Comparison of ENCODE assay signal across 13 mouse cellular contexts in the genomic region with DNA sequence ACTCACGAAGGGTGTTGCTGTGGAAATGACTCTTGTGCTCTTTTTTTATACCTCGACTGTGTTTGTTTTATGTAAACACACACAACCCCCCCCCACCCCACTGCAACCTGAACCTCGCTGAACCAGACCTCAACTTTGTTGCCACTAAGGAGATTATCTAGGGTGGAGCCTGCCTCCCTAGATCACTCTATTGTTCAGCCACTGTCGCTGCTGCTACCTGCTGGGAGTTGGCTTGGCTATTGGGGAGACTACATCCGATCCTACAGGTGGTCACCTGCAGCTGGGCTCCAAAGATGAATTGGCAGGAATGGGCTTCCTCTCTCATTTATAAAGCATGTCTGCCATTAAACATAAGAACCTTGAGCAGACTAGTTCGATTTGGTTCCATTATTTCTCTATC.
"Had no signal": no experiment of that assay in that cellular context is flagged by ENCODE, and none has a peak within 500 bp of the region (broad histone marks: within the 10 kb centered on the region; RNA-seq: fewer than 3 reads in every experiment).

No protein-coding gene starts in this region.

- DNase-seq: gastrocnemius, postnatal 14 days; gastrocnemius, postnatal 36 days; heart, adult 11 months; heart, adult 2 months; heart, postnatal 10 days; kidney, adult 11 months; kidney, adult 2 months; kidney, adult 9 months; kidney, postnatal 25 days; kidney, postnatal 4 days; liver; liver, embryonic 13.5 days; liver, postnatal 0 days had no signal
